Mouse (Mus musculus): ENCODE results near the gene Tas2r106. TPM values are rescaled to one million over a fixed set of nuclear protein-coding genes. Genes with fewer than 3 reads are reported as not detected.

Gene Tas2r106
- not detected in 2 replicates for polyA plus RNA-seq (2015; fragmentation: Nextera tagmentation; extraction: Ambion mirVana)

GRCm38 (mm10) chr6:131678786-131679185, at the start of gene Tas2r106:
TSS of gene Tas2r106 (minus strand) at chr6:131678886.
- no peaks in the 10 kb centered on the region for H3K4me1 ChIP-seq
- H3K9ac ChIP-seq, result no peak within 1 kb of the TSS
- WGBS, result 71% methylated on average over 3 of the region's 3 CpGs
- ATAC-seq (ENCODE audit: insufficient number of reproducible peaks, low FRiP score, low TSS enrichment, low read depth), result no peak
- no peaks in the 10 kb centered on the region for H3K27me3 ChIP-seq
- H3K36me3 ChIP-seq, result no peaks in the 10 kb centered on the region
- H3K4me3 ChIP-seq, result no peak within 1 kb of the TSS
- H3K4me2 ChIP-seq, result no peak within 1 kb of the TSS
- H3K9me3 ChIP-seq, result peaks cover 6% of the 10 kb centered on the region; the same call in 1 of the 2 replicates
- H3K27ac ChIP-seq, result no peak within 1 kb of the TSS

- H3K4me1 ChIP-seq, result no peaks in the 10 kb centered on the region
- no peak overlapping the region for H3K4me2 ChIP-seq
- H3K4me3 ChIP-seq, result no peak overlapping the region
- no peak overlapping the region for H3K9ac ChIP-seq
- H3K27me3 ChIP-seq, result no peaks in the 10 kb centered on the region
- no peaks in the 10 kb centered on the region for H3K36me3 ChIP-seq
- WGBS, result 46% methylated on average over 7 of the region's 7 CpGs
- no peaks in the 10 kb centered on the region for H3K9me3 ChIP-seq
- H3K27ac ChIP-seq, result no peak overlapping the region
- no peak for ATAC-seq (ENCODE audit: insufficient number of reproducible peaks, low FRiP score, low TSS enrichment, low read depth)
These were observed 34.1 kb upstream of the Tas2r106 start for GRCm38 (mm10) chr6:131712803-131713202.

- Histone ChIP-seq H3K9me3 (no peaks in the 10 kb centered on the region), H3K4me1 (no peaks in the 10 kb centered on the region), H3K27ac (no peak within 1 kb of the TSS), H3K4me2 (no peak within 1 kb of the TSS), H3K9ac (no peak within 1 kb of the TSS), H3K4me3 (no peak within 1 kb of the TSS), H3K27me3 (no peaks in the 10 kb centered on the region), H3K36me3 (no peaks in the 10 kb centered on the region)
- no peak for ATAC-seq (ENCODE audit: insufficient number of reproducible peaks, low FRiP score, low TSS enrichment, low read depth)
These were observed 11.3 kb upstream of the Tas2r106 start, which contains the start of gene Tas2r114 for GRCm38 (mm10) chr6:131689963-131690362. TSS of gene Tas2r114 (minus strand) at chr6:131690063.

GRCm38 (mm10) chr6:131687395-131687794, 8.7 kb upstream of the Tas2r106 start, which contains the start of gene Tas2r105:
TSS of gene Tas2r105 (minus strand) at chr6:131687495.
- H3K4me3 ChIP-seq, result no peak within 1 kb of the TSS
- H3K27ac ChIP-seq, result no peak within 1 kb of the TSS
- H3K4me1 ChIP-seq, result no peaks in the 10 kb centered on the region
- H3K9me3 ChIP-seq, result no peaks in the 10 kb centered on the region
- WGBS, result 77% methylated on average over 1 of the region's 1 CpGs
- no peak within 1 kb of the TSS for H3K4me2 ChIP-seq
- no peaks in the 10 kb centered on the region for H3K27me3 ChIP-seq
- H3K9ac ChIP-seq, result no peak within 1 kb of the TSS
- no peaks in the 10 kb centered on the region for H3K36me3 ChIP-seq
- ATAC-seq (ENCODE audit: insufficient number of reproducible peaks, low FRiP score, low TSS enrichment, low read depth), result no peak

GRCm38 (mm10) chr6:131685644-131686043, 7.0 kb upstream of the Tas2r106 start, which contains the start of gene Tas2r104:
TSS of gene Tas2r104 (minus strand) at chr6:131685744.
- no peak within 1 kb of the TSS for H3K4me2 ChIP-seq
- H3K27me3 ChIP-seq, result no peaks in the 10 kb centered on the region
- no peak within 1 kb of the TSS for H3K4me3 ChIP-seq
- 70% methylated on average over 1 of the region's 1 CpGs for WGBS
- no peaks in the 10 kb centered on the region for H3K4me1 ChIP-seq
- H3K9me3 ChIP-seq, result no peaks in the 10 kb centered on the region
- no peaks in the 10 kb centered on the region for H3K36me3 ChIP-seq
- no peak within 1 kb of the TSS for H3K9ac ChIP-seq
- no peak for ATAC-seq (ENCODE audit: insufficient number of reproducible peaks, low FRiP score, low TSS enrichment, low read depth)
- no peak within 1 kb of the TSS for H3K27ac ChIP-seq

GRCm38 (mm10) chr6:131660049-131660448, 18.6 kb downstream of the Tas2r106 start, which contains the start of gene Tas2r107:
TSS of gene Tas2r107 (minus strand) at chr6:131660149.
- Histone ChIP-seq H3K9me3 (no peaks in the 10 kb centered on the region), H3K9ac (no peak within 1 kb of the TSS), H3K4me1 (no peaks in the 10 kb centered on the region), H3K36me3 (no peaks in the 10 kb centered on the region), H3K4me2 (no peak within 1 kb of the TSS), H3K4me3 (no peak within 1 kb of the TSS), H3K27me3 (no peaks in the 10 kb centered on the region), H3K27ac (no peak within 1 kb of the TSS)
- no peak for ATAC-seq (ENCODE audit: insufficient number of reproducible peaks, low FRiP score, low TSS enrichment, low read depth)

- Histone ChIP-seq H3K4me1 (no peaks in the 10 kb centered on the region), H3K27me3 (no peaks in the 10 kb centered on the region), H3K4me2 (no peak within 1 kb of the TSS), H3K9ac (no peak within 1 kb of the TSS), H3K36me3 (no peaks in the 10 kb centered on the region), H3K9me3 (no peaks in the 10 kb centered on the region), H3K4me3 (no peak within 1 kb of the TSS), H3K27ac (no peak within 1 kb of the TSS)
- 68% methylated on average over 3 of the region's 3 CpGs for WGBS
- ATAC-seq (ENCODE audit: insufficient number of reproducible peaks, low FRiP score, low TSS enrichment, low read depth), result no peak
These were observed 47.9 kb downstream of the Tas2r106 start, which contains the start of gene Tas2r130 for GRCm38 (mm10) chr6:131630812-131631211. TSS of gene Tas2r130 (minus strand) at chr6:131630912.

Other genes with a start within 250 kb of the Tas2r106 start
- gene 5430401F13Rik, start 192.5 kb downstream of the Tas2r106 start, polyA plus RNA-seq (2015; fragmentation: Nextera tagmentation; extraction: Ambion mirVana), result not detected in 2 replicates
- gene Gm6619, start 192.5 kb downstream of the Tas2r106 start, polyA plus RNA-seq (2015; fragmentation: Nextera tagmentation; extraction: Ambion mirVana), result not detected in 2 replicates
- not detected in 2 replicates for gene Tas2r130, start 48.0 kb downstream of the Tas2r106 start, polyA plus RNA-seq (2015; fragmentation: Nextera tagmentation; extraction: Ambion mirVana)
- gene Tas2r107, start 18.7 kb downstream of the Tas2r106 start, polyA plus RNA-seq (2015; fragmentation: Nextera tagmentation; extraction: Ambion mirVana), result not detected in 2 replicates
- gene Tas2r104, start 6.9 kb upstream of the Tas2r106 start, polyA plus RNA-seq (2015; fragmentation: Nextera tagmentation; extraction: Ambion mirVana), result not detected in 2 replicates
- not detected in 2 replicates for gene Tas2r105, start 8.6 kb upstream of the Tas2r106 start, polyA plus RNA-seq (2015; fragmentation: Nextera tagmentation; extraction: Ambion mirVana)
- not detected in 2 replicates for gene Tas2r114, start 11.2 kb upstream of the Tas2r106 start, polyA plus RNA-seq (2015; fragmentation: Nextera tagmentation; extraction: Ambion mirVana)

Measured in limb, embryonic 15.5 days (tissue).